Mouse (Mus musculus) kidney, postnatal 36 days (tissue): ENCODE measurements at regions not wholly inside any gene's neighbourhood (a gene's known extent, or its start where the extent isn't known, plus 50 kb on each side); places are given as distances from the start of the nearest gene placed in this dataset.

Experiments used
- DNase-seq, 2 experiments: peaks; one replicate each; pipeline ENCODE4 v3.0.0; 2021 to 2022; ENCODE audit warnings: mixed read lengths in 2 of 2

DNA sequence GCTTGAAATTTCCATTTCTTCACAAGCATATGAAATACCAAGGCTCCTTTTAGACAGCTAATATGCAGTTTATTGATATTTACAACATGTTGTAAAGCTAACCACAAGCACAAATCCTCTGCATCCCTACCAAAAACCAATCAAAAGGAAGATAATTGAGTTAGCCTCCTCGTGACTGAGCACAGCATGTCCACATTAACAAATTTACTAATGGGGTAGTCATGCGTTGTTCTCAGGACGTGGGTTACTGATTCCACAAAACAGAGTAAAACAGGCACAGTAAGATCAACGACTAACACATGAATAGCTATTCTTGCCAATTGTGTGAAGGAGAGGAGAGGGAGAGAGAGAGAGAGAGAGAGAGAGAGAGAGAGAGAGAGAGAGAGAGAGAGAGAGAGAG, 169.3 kb upstream of the Lyplal1 start:
- no peak for DNase-seq

GRCm38 (mm10) chr1:186277981-186278634, 161.0 kb upstream of the Lyplal1 start:
- no peak for DNase-seq

DNA sequence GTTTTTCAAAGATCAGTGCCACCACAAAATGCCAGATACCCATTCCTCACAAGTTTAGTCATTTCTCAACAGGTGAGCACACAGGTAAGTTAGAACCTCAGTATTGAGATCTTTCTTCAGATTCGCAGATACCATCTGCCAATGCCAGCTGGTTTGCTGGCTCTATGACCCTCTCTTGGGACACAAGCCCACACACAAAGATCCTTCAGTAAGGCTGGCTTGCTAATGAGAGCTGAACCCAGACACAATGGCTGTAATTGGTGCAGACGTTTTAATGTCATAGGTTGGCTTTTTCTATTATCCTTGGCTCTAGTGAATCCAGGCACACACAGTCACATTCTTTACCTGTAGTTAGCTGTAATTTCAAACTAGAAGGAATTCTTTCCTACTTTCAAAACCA, 154.3 kb upstream of the Lyplal1 start:
- DNase-seq, result no peak

DNA sequence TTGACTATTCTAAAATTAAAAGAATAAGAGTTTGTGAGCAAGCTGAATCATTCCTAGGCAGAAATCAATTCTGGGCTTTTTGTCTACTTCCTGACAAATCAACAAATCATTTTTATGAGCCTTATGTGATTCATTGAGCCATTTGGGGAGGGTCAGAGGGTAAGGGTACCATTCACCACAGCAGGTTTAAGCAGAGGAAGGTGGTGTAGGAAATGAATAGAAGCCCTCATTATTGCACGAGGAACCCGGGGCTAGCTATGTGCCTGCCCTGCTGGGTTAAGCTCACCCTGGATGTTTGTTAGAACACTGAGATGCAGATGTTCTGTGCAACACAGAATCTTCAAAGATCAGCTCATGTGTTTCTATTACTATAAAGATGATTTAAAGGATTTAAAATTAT, 150.2 kb upstream of the Lyplal1 start:
- no peak for DNase-seq

DNA sequence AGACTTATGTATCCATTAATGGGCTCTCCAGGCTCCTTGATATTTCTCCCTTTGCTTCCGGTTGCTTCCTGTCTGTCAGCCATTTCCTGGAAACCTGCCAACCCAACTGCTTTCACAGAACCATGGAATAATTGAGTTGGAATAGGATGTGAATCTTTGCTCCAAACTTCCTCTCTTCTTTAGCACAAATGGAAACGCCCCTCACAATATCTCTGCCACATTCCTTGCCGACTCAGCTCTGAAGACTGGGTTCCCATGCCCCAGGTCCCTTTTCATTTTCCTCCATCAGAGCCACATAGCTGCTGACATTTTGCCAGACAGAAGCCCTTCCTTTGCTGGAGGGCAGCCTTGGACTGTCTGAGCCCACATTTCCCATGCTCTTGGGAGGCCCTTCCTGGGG, 147.5 kb upstream of the Lyplal1 start:
- DNase-seq, result peak; percentile 22 to 46

- DNase-seq, result no peak
Observed at GRCm38 (mm10) chr1:186263955-186264354, 146.8 kb upstream of the Lyplal1 start.

- DNase-seq, result peak; percentile 11 to 23
Observed at GRCm38 (mm10) chr1:186263196-186263595, 146.1 kb upstream of the Lyplal1 start.

- no peak for DNase-seq
Observed at GRCm38 (mm10) chr1:186262040-186262439, 144.9 kb upstream of the Lyplal1 start.

DNA sequence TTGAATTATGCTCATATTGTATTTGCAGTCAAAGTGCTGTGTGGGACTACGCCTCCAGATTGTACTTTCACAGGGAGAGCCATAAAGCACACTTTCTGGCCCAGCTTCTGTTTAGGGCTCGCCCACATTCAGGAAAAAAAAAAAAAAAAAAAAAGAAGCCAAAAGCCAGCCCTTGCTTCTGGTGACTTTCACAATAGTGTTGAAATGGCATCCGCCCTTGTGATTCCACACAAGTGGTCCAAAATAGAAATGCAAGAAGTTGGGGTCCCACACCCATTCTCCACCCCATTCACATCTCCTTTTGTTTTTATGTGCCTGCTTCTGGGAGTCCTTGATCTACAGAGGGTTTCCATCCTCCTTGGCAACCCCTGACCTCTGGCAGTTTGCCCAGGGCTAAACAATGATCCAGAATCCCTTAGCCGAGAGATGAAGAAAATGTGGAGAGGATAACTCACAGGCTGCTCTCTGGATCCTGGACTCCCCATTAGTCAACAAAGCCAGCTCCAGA, 144.3 kb upstream of the Lyplal1 start:
- peak; percentile 83 to 87 for DNase-seq

- no peak for DNase-seq
Observed at GRCm38 (mm10) chr1:186257611-186258010, 140.5 kb upstream of the Lyplal1 start.

- no peak for DNase-seq
Observed at GRCm38 (mm10) chr1:186255476-186256080, 138.5 kb upstream of the Lyplal1 start.

DNA sequence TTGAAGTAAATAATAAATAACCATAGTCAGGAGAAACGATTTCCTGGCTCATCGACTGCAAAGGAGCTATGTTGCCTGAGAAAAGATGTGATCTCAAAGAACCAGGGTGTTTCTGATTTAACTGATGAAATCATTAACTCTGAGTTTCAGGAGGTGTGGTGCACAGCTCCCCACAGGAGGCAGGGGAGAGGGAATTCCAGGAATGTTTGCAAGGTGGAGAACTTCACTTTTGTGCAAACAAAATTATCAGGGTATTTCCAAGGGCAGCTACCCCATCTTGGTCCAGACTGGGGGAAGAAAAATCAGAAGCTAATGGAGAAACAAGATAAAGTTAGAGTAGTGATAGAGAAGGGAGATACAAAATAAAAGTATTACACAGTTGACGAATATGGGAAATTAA, 137.4 kb upstream of the Lyplal1 start:
- DNase-seq, result peak in 1 of 2 experiments; percentile 26

DNA sequence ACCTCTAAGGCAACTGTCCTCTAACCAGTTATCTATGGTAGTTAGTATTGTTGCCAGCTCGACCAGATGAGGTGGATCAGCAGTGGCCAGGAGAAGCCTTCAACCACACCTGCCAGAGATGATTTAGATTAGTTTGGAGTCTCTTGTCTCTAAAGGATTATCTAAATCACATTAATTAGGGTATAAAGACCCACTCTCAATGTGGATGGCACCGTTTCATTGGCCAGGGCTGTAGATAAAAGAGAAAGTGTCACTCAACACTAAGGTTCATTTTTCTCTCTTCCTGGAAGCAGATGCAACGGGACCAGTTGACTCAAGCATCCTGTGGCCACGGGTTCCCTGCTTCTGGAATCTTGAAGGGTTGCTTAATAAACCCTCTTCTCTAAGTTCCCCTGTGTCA, 135.4 kb upstream of the Lyplal1 start:
- DNase-seq, result no peak

DNA sequence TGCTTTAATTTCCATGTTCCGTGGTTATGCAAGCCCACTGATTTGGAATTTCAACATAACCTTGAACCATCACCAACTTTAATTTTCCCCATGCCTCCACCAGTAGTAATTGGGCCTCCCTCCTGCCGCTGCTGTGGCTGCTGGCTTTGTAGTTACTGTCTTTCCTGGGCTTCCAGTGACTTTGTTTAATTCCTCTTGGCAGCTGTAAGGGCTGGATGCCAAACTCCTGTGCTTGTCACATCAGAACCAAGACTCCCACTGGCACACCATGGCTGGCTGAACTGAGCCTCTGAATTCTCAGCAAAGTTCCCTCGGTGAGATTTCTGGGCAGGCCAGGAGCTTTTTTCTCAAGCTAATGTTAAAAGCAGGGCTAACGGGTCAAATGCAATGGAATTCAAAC, 133.2 kb upstream of the Lyplal1 start:
- peak; percentile 7 to 23 for DNase-seq

- DNase-seq, result no peak
Observed at GRCm38 (mm10) chr1:186249214-186249613, 132.1 kb upstream of the Lyplal1 start.

GRCm38 (mm10) chr1:186245723-186246440, 128.8 kb upstream of the Lyplal1 start:
- no peak for DNase-seq

DNA sequence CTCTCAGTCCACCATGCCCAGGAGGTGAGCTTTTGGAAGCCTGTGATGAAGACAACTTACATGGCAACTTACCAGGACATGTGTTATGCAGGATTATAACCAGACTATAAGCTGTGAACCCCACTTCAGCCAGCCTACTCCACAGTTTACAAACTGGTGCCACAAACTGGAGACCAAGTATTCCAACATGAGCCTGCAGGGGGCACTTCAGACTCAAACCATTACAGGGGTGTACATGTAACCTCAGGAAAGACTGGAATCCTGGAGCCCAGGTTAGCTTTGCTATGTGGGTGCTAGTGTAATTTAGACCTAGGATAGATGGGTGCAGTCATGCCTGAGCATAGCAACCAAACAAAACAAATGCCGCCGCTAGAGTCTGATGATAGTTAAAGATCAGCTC, 124.0 kb upstream of the Lyplal1 start:
- DNase-seq, result peak in 1 of 2 experiments; percentile 72

DNA sequence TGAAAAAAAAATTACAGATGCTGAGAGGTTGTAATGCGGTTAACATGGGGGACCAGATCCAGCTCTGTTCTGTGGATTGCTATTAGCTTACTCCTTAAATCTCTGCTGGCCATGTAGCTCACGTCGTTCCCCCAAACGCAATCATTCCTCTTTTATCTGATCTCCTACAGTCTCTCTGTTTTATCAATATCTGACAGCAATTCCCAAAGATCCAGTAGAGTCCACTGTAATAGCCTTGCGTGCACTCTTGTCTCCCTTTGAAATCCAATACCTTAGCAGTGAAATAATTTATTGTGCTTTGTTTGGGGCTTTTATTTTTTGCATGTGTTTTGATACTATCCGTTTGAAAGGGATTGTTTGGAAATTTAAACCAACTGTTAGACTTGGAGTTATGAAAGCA, 120.4 kb upstream of the Lyplal1 start:
- no peak for DNase-seq

GRCm38 (mm10) chr1:186236267-186237020, 119.3 kb upstream of the Lyplal1 start:
- no peak for DNase-seq

- DNase-seq, result no peak
Observed at GRCm38 (mm10) chr1:186234536-186234935, 117.4 kb upstream of the Lyplal1 start.

- no peak for DNase-seq
Observed at GRCm38 (mm10) chr1:186230476-186230875, 113.4 kb upstream of the Lyplal1 start.

GRCm38 (mm10) chr1:186229856-186230255, 112.7 kb upstream of the Lyplal1 start:
- no peak for DNase-seq

DNA sequence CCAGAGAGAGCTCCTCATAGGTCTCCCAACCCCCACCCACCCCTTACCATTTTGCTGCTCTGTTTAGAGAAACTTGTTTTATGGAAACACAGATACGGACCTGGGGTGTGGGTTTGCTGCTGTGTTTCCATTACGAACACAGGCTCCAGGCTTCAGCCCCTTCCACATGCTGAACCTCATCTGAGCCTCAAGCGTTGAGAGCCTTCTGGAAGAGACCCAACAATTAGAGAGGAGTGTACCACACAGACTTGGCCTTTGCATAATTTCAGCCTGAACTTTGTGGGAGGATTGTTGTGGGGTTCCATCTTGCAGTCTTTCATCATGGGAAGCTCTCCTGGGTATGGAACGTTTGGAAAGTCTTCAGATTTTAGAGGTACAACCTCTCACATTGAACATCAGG, 111.3 kb upstream of the Lyplal1 start:
- DNase-seq, result no peak
